Mouse (Mus musculus) midbrain, embryonic 11.5 days (tissue): ENCODE measurements around the gene Tnfrsf11a. TPM values are rescaled to one million over a fixed set of nuclear protein-coding genes. Genes with fewer than 3 reads are reported as not detected.
A peak's percentile ranks its signal among the peaks of the same experiment; 100 is the strongest.

ENCODE experiments used
- ATAC-seq: fragments of 200-750 bp; cut with Nextera tagmentation; 2 replicates; pipeline ENCODE4 v1.8.0; 2017; ENCODE audit warnings: moderate TSS enrichment, moderate library complexity; ENCODE audit not compliant: low FRiP score
- DNase-seq: peaks from one replicate; pipeline ENCODE4 v3.0.0; 2015; ENCODE audit warnings: low spot score; ENCODE audit errors: missing footprints
- H3K27ac ChIP-seq: fragments of 300-500 bp; sonication (generic); 2 replicates; pipeline ENCODE4 v1.5.1; 2014; ENCODE audit warnings: low read depth, low read length
- H3K27me3 ChIP-seq: fragments of 300-500 bp; sonication (generic); 2 replicates; pipeline ENCODE4 v1.6.1; 2014; ENCODE audit warnings: mild to moderate bottlenecking, low read length, moderate library complexity, mixed read lengths; ENCODE audit not compliant: control insufficient read depth, insufficient read depth
- H3K36me3 ChIP-seq: fragments of 300-500 bp; sonication (generic); 2 replicates; pipeline ENCODE4 v1.6.1; 2014; ENCODE audit warnings: mild to moderate bottlenecking, low read length, moderate library complexity, mixed read lengths; ENCODE audit not compliant: control insufficient read depth, insufficient read depth
- H3K4me1 ChIP-seq: fragments of 300-500 bp; sonication (generic); 2 replicates; pipeline ENCODE4 v1.6.1; 2014; ENCODE audit warnings: low read length; ENCODE audit not compliant: control insufficient read depth, insufficient read depth
- H3K4me2 ChIP-seq: fragments of 300-500 bp; sonication (generic); 2 replicates; pipeline ENCODE4 v1.6.1; 2014; ENCODE audit warnings: mild to moderate bottlenecking, moderate library complexity
- H3K4me3 ChIP-seq: fragments of 300-500 bp; sonication (generic); 2 replicates; pipeline ENCODE4 v1.5.1; 2014; ENCODE audit warnings: low read depth, low read length
- H3K9ac ChIP-seq: fragments of 300-500 bp; sonication (generic); 2 replicates; pipeline ENCODE4 v1.6.1; 2014; ENCODE audit warnings: low read length
- H3K9me3 ChIP-seq: fragments of 300-500 bp; sonication (generic); 2 replicates; pipeline ENCODE4 v1.6.1; 2016; ENCODE audit warnings: low read length; ENCODE audit not compliant: control insufficient read depth
- WGBS: fragments of 180-500 bp; shearing (Covaris S2); extraction: QIAGEN DNeasy Blood & Tissue Kit; methylation state at CpG from one replicate; pipeline ENCODE4 v1.1.7; 2014; 5-methylcytosine and 5-hydroxymethylcytosine counted together
- polyA plus RNA-seq: library from polyadenylated mRNA; unstranded; fragments of >200 nt; fragmentation: Nextera tagmentation; extraction: Ambion mirVana; gene quantifications from 2 replicates; pipeline ENCODE4 v1.2.1, GENCODE M21; 2014

Gene Tnfrsf11a
- polyA plus RNA-seq, 1 experiment from 2014 or later: 0.26 TPM

DNA sequence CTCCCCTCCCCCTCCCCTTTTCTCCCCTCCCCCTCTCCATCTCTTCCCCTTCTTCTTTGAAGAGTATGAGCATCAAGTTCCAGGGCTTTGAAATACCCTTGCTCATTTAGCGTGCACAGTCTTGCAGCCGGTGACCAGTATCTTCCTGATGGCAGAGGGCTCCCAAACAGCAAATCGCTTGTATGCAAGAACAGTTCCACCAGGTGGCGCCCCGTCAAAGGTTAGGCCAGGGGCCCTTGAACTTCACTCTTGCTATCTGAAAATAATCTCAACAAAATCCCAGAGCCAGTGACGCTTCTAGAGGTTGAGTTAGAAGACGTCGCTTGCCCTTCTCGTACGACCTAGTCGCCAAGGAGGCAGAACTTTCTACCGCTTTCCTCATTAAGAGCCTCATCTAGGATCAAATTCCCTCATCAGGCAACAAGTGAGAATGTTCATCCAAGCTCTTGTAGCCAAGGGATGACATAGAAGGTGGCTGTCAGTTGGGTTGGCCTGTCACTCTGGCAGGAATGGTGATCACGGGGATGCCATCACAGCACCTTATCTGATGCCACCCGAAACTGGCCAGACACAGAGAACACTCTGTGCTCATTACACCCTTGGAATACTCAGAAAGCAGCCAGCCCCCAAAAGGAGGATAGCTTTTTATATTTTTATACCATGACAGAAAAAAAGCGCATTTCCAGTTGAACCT is 110.7 kb downstream of the Tnfrsf11a start:
- ATAC-seq: peak; percentile 76
- no peaks in the 10 kb centered on the region for H3K4me1 ChIP-seq
- no peaks in the 10 kb centered on the region for H3K27me3 ChIP-seq
- no peak overlapping the region for H3K27ac ChIP-seq
- peak; percentile 95 for DNase-seq
- H3K4me2 ChIP-seq: no peak overlapping the region
- WGBS: 43% methylated on average over 15 of the region's 15 CpGs
- H3K4me3 ChIP-seq: no peak overlapping the region
- H3K36me3 ChIP-seq: no peaks in the 10 kb centered on the region
- H3K9ac ChIP-seq: no peak overlapping the region
- no peaks in the 10 kb centered on the region for H3K9me3 ChIP-seq

DNA sequence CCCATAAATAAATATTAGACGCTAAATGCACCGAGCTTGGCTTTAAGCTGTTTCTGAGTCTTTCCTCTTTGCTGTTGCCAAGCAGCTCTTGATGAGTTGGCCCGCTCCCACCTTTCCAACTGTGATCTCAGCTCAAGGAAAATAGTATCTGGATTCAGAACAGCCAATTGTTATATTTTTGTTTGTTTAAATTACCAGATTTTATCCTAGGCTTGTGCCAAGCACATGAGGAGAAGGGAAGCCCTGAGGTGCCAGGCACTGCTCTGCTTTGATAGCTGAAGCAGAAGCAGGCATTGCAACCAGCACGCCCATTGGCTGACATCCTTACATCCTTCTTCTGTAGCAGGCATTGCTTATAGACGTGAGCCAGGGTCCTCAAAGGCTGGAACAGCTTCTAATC is 114.5 kb downstream of the Tnfrsf11a start:
- H3K36me3 ChIP-seq: no peaks in the 10 kb centered on the region
- H3K27ac ChIP-seq: no peak overlapping the region
- 78% methylated on average over 5 of the region's 5 CpGs for WGBS
- H3K4me2 ChIP-seq: no peak overlapping the region
- ATAC-seq (no peak), DNase-seq (no peak)
- H3K4me3 ChIP-seq: no peak overlapping the region
- no peaks in the 10 kb centered on the region for H3K9me3 ChIP-seq
- H3K27me3 ChIP-seq: no peaks in the 10 kb centered on the region
- no peak overlapping the region for H3K9ac ChIP-seq
- no peaks in the 10 kb centered on the region for H3K4me1 ChIP-seq

Other genes starting within 250 kb of the Tnfrsf11a start
- 13.2 and 14.3 TPM in 2 replicates for gene Pign, start 117.0 kb upstream of the Tnfrsf11a start, polyA plus RNA-seq
- gene Relch, start 116.9 kb upstream of the Tnfrsf11a start, polyA plus RNA-seq: 27.9 and 30.1 TPM in 2 replicates
- gene Zcchc2, start 209.7 kb downstream of the Tnfrsf11a start, polyA plus RNA-seq: 1.7 and 1.8 TPM in 2 replicates